Mouse (Mus musculus) embryo, embryonic 9.5 days (tissue): ENCODE data around the gene Drd2.

Experiments used
- DNase-seq: peaks from one replicate; pipeline ENCODE4 v3.0.0-alpha.2; 2017; ENCODE audit errors: extremely low spot score

Gene Drd2

DNA sequence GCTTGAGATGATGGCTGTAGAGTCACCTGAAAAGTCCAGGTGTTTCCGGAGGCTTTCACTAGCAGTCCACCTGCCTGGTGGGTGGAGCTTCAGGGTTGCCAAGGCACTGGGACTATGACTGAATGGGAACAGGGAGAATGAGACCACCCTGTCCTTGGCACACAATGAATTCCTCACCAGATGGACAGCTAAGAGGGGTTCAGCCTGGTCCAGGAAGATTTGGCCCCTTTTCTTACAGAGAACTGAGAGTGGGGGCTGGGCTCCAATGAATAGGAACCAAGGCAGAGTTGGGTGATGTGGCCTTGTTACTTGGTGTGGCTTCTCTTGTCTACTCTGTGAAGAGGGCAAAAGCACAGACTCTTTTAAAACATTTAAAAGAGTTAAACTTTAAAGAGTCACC, 112.0 kb downstream of the Drd2 start:
- no peak for DNase-seq

DNA sequence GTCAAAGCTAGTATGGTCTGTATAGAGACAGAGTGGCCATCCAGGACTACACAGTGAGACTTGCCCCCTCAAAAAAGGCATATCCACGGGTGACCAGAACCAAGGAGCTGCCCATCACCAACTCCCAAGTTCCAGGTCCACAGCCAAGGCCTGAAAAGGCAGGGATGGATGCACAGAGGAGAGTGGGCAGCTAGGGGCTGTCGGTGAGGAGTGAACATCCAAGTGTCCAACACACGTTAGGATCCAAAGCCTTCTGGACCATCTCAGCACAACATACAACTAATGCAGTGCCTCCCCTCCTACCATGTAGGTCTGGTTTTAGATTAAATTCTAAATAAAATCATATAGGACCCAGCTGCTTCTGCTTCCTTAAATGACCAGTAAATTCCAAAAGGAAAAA, 115.7 kb downstream of the Drd2 start:
- DNase-seq: no peak
